Mouse (Mus musculus): ENCODE measurements around the gene Cyth3. TPM values are rescaled to one million over a fixed set of nuclear protein-coding genes. Genes with fewer than 3 reads are reported as not detected.

Gene Cyth3
- total RNA-seq, 2 experiments from 2014 or later = 120 to 180 TPM

DNA sequence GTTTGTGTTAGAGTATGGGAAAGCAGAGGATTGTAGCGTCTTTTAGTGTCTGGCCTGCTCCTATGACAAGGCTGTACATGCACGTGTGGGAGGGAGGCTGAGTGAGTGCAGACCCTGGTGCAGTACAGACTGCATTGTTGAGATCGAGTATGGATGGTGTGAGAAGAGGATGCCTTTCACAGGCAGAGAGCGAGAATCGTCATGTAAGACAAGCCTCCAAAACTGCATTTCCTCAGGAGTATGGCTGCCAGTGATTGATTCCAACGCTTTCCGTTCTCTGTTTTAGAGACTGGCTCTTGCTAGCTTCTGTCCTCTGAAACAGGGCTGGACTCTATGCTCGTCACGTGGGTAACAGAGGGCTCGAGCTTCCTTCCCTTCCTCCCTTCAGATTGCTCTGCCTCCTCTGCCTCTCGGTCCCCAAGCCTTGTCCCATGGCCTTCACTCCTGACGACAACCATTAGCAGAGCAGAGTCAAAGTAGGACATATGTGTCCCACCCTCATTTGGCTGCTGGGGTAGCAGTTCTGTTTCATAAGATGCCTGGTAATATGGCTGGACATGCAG lies 12.4 kb downstream of the Cyth3 start:
- DNase-seq = peak in 1 of 2 experiments; percentile 45

DNA sequence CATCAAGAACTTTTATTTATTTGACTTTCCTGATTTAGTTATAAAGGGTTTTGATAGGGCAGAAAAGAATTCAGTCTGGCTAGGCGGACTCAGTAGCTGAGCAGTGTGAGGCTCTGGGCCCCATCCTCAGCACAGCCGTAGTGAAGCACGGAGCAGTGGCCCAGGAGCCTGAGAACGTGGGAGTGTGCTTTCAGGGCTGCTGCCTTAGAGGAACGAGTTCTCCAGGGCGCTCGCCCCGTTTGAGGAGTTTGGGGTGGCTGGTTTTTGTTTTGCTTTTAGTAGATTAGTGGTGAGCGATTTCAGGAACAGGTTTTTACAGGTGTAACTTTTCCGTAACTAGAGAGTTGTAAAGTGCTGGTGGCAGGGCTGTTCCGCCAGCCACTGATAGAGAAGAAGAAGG lies 13.1 kb downstream of the Cyth3 start:
- DNase-seq = no peak

GRCm38 (mm10) chr5:143636173-143636572 lies 13.9 kb downstream of the Cyth3 start:
- no peak for DNase-seq

DNA sequence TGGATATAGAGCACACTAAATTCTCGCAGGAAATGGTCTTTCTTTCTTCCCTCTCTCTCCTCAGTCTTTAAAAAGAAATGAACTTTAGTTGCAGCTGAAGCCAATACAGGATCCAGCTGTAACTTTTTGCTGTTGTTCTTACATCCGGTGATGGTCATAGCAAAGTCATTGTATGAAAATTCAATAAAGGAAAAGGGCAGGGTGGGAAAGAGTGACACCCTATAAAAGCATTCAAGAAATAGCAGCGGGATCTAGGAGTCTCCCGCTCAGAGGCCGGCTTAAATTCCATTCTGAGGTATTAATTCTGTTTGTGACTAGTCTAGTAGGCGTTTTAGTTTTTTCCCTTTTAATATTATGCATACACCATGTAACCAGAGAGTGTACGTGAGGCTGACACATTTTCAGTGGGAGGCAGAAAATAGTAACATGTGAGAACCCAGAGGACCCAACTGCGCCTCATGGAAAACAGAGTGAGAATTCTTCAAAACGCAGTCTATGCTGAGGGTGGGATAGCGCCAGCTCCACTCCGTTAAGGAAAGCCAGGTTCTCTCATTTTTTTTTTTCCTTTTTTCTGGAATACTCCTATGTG lies 15.7 kb downstream of the Cyth3 start:
- DNase-seq = no peak

DNA sequence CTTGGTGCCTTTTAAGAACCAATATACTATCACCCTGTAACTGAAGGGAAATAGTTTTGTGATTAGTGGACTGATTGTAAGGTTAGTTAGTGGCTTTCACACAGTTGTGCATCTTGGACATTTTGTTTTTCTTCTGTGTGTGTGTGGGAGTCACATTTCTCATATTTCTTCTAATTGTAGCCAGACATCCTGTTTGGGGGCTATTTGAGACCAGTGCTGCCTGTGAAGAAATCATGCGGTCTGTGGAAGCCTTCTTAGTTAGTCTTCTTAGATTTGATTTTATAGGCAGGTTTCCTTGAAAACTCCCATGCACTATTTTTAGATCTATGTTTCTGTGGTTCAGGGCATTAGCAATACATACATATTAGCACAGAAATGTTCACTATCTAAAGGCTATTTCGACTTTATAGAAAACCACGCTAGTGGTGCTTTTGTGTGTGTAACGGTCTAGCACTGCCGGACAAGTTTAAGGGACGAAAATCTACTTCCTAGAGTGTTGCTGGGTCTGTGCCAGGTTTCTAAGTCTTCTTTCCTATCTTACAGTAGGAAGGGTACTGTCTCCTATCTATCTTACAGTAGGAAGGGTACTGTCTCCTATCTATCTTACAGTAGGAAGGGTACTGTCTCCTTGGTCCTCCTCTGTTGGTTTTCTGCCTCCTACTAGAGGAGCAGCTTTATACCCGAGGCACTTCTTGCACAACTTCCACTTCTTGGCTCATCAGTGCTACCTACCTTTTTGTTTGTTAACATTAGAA lies 16.4 kb downstream of the Cyth3 start:
- no peak for DNase-seq

DNA sequence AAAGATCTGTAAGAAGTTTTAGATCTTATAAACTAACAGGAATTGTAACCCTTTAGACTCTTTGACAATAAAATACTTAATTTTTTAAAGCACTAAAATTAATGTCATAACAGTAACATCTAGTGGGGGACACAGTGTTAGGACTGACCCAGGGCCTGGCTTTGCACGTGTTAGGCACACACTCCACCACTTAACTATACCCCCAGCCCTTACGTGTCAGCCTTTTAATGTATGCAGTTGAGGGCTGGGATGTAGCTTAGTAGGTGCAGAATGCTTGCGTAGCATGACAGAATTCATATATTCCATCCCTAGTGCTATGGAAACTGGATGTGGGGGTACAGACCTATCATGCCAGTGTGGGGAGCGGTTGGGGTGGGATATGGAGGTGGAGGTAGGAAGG lies 17.1 kb downstream of the Cyth3 start:
- no peak for DNase-seq

DNA sequence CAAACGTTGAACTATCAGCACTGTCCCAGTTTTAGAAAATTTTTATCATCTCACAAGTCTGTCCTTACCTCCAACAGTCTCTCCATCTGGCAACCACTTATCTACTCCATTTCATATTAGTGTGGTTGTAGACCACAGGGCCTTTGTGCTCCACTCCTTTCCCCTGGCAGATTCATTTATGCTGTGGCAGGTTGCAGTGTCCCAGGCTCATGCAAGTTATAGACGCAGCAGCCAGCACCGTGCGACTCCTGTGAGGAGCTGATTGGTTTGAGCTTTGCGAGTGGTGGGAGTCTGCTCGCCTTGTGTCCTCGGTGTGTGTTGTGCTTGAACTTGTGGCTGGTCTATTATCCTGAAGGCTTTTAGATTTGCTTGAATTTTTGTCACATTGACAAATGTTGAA lies 17.6 kb downstream of the Cyth3 start:
- no peak for DNase-seq

- no peak for DNase-seq
These were observed 19.3 kb downstream of the Cyth3 start for GRCm38 (mm10) chr5:143641503-143641902.

GRCm38 (mm10) chr5:143642262-143642831 lies 20.1 kb downstream of the Cyth3 start:
- DNase-seq = no peak

- DNase-seq = no peak
These were observed 23.7 kb downstream of the Cyth3 start for GRCm38 (mm10) chr5:143645976-143646375.

DNA sequence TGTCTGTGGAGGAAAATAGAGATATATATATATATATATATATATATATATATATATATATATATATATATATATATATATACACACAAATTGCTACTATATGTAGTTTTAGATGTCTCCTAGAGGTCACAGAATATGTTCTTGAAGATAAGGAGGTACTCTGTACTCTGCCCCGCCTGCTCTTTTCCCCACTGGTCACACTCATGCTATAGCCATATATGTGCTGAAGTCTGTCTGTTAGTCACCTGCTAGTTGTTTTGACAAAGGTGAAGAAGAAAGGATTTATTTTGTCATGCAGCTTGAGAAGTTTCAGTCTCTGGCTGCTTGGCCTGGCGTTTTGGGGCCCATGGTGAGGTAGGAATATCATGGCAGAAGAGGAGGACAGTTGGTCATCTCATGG lies 25.2 kb downstream of the Cyth3 start:
- no peak for DNase-seq

- DNase-seq = no peak
These were observed 25.8 kb downstream of the Cyth3 start for GRCm38 (mm10) chr5:143648058-143648457.

DNA sequence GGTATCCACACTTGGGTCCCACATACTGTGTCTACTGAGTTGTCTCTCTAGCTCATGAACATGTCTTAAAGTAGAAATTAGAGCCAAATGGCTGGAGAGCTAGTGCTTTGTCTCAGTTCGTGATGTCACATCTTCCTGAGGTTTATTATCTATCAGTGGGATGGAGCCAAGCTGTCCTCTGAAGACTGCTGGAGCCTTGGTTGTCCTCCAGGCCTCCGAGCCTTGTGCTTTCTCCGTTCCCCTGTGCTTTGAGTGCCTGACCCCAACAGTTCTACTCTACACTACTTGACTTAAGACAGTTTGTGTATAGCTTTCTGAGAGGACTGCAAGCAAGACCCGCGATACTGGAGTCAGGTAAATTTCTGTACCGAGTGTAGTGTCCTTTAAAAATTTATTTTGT lies 26.9 kb downstream of the Cyth3 start:
- no peak for DNase-seq

GRCm38 (mm10) chr5:143651855-143652631 lies 29.8 kb downstream of the Cyth3 start:
- DNase-seq = no peak

GRCm38 (mm10) chr5:143653497-143653896 lies 31.2 kb downstream of the Cyth3 start:
- DNase-seq = no peak

- DNase-seq = no peak
These were observed 32.6 kb downstream of the Cyth3 start for GRCm38 (mm10) chr5:143654670-143655510.

- no peak for DNase-seq
These were observed 33.3 kb downstream of the Cyth3 start for GRCm38 (mm10) chr5:143655511-143655943.

- no peak for DNase-seq
These were observed 34.5 kb downstream of the Cyth3 start for GRCm38 (mm10) chr5:143656708-143657245.

DNA sequence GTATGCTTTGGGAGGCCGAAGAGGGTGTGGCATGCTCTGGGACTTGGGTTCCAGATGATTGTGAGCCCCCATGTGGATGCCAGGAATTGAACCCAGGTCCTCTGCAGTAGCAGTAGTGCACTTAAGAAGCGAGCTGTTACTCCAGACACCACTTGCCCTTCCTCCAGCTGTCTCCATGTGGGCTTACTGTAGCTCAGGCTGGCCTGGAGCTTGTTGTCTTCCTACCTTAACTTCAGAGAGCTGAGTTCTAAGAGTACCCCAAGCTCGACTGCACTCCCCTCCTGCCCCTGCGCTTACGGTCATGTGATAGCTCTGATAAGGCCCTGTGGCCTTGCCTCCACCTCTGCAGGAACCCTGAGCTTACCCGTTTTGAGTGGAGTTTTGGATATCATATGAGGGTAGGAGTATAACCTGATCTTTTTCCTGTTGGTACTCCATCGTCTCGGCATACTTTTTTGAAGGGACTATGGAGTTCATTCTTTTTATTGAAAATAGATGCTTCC lies 36.8 kb downstream of the Cyth3 start:
- no peak for DNase-seq

GRCm38 (mm10) chr5:143663074-143663687 lies 40.9 kb downstream of the Cyth3 start:
- no peak for DNase-seq

- DNase-seq = no peak
These were observed 43.3 kb downstream of the Cyth3 start for GRCm38 (mm10) chr5:143665561-143665960.
